Mouse (Mus musculus) hindbrain, embryonic 10.5 days (tissue): Measurements from ENCODE around the gene Alkbh8. TPM values are rescaled to one million over a fixed set of nuclear protein-coding genes. Genes with fewer than 3 reads are reported as not detected.
"Not testable (repeated sequence)": the region's sequence is repeated elsewhere in the genome, so short reads cannot be mapped to it uniquely, and the experiment has no call there.

Source experiments
- DNase-seq: peaks from one replicate; pipeline ENCODE4 v3.0.0-alpha.2; 2017; ENCODE audit warnings: low spot score
- H3K27ac ChIP-seq: fragments of 300-500 bp; sonication (generic); 2 replicates; pipeline ENCODE4 v1.5.1; 2016; ENCODE audit warnings: mild to moderate bottlenecking, moderate library complexity
- H3K27me3 ChIP-seq: fragments of 300-500 bp; sonication (generic); 2 replicates; pipeline ENCODE4 v1.6.1; 2016; ENCODE audit warnings: mild to moderate bottlenecking; ENCODE audit not compliant: poor library complexity, insufficient read depth, severe bottlenecking
- H3K36me3 ChIP-seq: fragments of 300-500 bp; sonication (generic); 2 replicates; pipeline ENCODE4 v1.6.1; 2016; ENCODE audit warnings: mild to moderate bottlenecking, moderate library complexity
- H3K4me1 ChIP-seq: fragments of 300-500 bp; sonication (generic); replicated peaks from 2 replicates; pipeline ENCODE4 v1.6.1; 2016; ENCODE audit warnings: mild to moderate bottlenecking
- H3K4me3 ChIP-seq: fragments of 300-500 bp; sonication (generic); 2 replicates; pipeline ENCODE4 v1.5.1; 2016; ENCODE audit warnings: mild to moderate bottlenecking, moderate library complexity
- H3K9me3 ChIP-seq: fragments of 300-500 bp; sonication (generic); 2 replicates; pipeline ENCODE4 v1.6.1; 2016; ENCODE audit warnings: mild to moderate bottlenecking, moderate library complexity
- WGBS: fragments of 180-500 bp; shearing (Covaris S2); methylation state at CpG from one replicate; pipeline ENCODE4 v1.1.7; 2016; 5-methylcytosine and 5-hydroxymethylcytosine counted together
- polyA plus RNA-seq: library from polyadenylated mRNA; unstranded; fragments of >200 nt; fragmentation: Nextera tagmentation; extraction: Ambion mirVana; gene quantifications from 2 replicates; pipeline ENCODE4 v1.2.1, GENCODE M21; 2016

Gene Alkbh8
- polyA plus RNA-seq, 1 experiment from 2014 or later = 27.4 TPM

GRCm38 (mm10) chr9:3403251-3404208 lies 68.6 kb downstream of the Alkbh8 start, which contains the start of gene Cwf19l2:
Cwf19l2 (plus strand) TSS chr9:3403592.
- Histone ChIP-seq H3K36me3 (no peaks in the 10 kb centered on the region), H3K27me3 (no peaks in the 10 kb centered on the region), H3K9me3 (no peaks in the 10 kb centered on the region), H3K4me1 (peaks cover 5% of the 10 kb centered on the region; the same call in 1 of the 2 replicates), H3K27ac (peak within 1 kb of the TSS; percentile 84), H3K4me3 (peak within 1 kb of the TSS; percentile 60)
- DNase-seq = peak; percentile 80
- under 1% methylated on average over 28 of the region's 28 CpGs for WGBS

GRCm38 (mm10) chr9:3404372-3404771 lies 69.4 kb downstream of the Alkbh8 start:
- DNase-seq = peak; percentile 23
- WGBS = 3% methylated on average over 13 of the region's 13 CpGs
- peak overlapping the region; percentile 84 for H3K27ac ChIP-seq
- no peaks in the 10 kb centered on the region for H3K9me3 ChIP-seq
- H3K36me3 ChIP-seq = no peaks in the 10 kb centered on the region
- no peaks in the 10 kb centered on the region for H3K27me3 ChIP-seq
- peak overlapping the region; percentile 60 for H3K4me3 ChIP-seq
- H3K4me1 ChIP-seq = peaks cover 5% of the 10 kb centered on the region; the same call in 1 of the 2 replicates

GRCm38 (mm10) chr9:3439555-3440300 lies 104.8 kb downstream of the Alkbh8 start:
- DNase-seq, H3K4me1 ChIP-seq, H3K27ac ChIP-seq, H3K9me3 ChIP-seq, H3K4me3 ChIP-seq, H3K36me3 ChIP-seq, H3K27me3 ChIP-seq: not testable (repeated sequence)
- WGBS = 87% methylated on average over 6 of the region's 6 CpGs

Other genes starting within 250 kb of the Alkbh8 start
- gene Cwf19l2, start 68.5 kb downstream of the Alkbh8 start, polyA plus RNA-seq = 10.9 and 12.9 TPM in 2 replicates
- gene Gucy1a2, start 197.6 kb downstream of the Alkbh8 start, polyA plus RNA-seq = 3.1 and 3.6 TPM in 2 replicates